Mouse (Mus musculus): ENCODE data around the gene Atp2b1.

Gene Atp2b1

DNA sequence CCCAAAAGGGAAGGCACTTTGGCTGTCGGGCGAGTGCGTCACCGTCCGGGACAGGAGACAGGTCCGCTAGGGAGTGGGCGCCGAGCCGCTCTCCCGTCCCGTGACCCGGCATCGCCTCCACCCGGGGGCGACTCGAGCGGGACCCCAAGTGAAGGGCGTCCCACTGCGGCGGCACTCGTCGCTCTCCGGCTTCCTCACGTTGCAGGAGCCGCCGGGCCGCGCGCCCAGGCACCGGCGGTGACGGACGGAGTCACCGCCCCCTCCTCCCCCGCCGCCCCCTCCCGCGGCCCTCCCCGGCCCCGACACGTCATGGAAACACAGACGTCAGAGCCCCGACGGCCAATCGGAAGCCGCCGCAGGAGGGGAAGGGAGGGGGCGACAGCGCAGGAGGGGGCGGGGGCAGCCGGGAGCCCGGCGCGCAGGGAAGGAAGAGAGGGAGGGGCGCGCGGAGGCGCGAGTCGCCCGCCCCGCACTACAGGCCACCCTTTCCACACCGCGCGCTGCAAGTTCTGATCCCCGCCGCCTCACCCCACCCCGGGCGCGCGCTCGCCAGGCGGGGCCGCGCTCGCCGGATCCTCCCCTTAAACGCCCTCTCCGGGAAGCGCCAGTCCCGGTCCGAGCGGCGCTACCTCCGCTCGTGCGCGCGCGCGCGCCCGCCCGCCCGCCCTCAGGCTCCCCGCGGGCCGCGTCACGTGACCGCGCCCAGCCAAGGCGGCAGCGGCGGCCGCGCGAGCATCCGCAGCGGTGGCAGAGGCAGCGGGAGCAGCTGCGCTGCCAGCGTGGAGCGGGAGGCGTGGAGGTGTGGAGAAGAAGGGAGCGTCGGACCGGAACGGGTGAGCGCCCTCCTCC lies at the start of gene Atp2b1:
Atp2b1 (plus strand) TSS at position 446 of the 849 bp plus-strand sequence.
- no peak for DNase-seq (ENCODE audit: extremely low read depth, low read depth, low spot score)

DNA sequence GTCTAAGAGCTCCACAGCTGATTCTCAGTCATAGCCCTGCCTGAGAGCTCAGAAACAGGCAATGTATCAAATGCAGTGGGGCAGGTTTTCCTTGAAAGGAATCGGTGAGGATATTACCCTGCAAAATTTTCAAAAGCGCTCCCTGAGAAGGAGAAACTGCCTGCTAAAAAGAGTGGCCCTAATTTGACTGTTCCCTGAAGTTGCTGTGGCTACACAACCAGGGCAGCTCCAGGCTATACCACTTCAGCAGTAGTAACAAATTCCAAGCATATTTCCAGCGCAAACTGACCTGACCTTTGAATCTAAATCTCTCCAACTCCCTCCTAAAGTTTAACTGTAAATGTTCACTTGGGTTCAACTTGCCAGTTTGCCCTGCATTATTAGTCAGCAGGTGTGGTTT lies 49.4 kb upstream of the Atp2b1 start:
- DNase-seq (ENCODE audit: extremely low read depth, low read depth, low spot score), result no peak

- no peak for DNase-seq (ENCODE audit: extremely low read depth, low read depth, low spot score)
Measured at GRCm38 (mm10) chr10:98866836-98867370, 47.3 kb upstream of the Atp2b1 start.

GRCm38 (mm10) chr10:98868351-98868908 lies 45.8 kb upstream of the Atp2b1 start:
- DNase-seq (ENCODE audit: extremely low read depth, low read depth, low spot score), result no peak

GRCm38 (mm10) chr10:98877855-98878254 lies 36.4 kb upstream of the Atp2b1 start:
- no peak for DNase-seq (ENCODE audit: extremely low read depth, low read depth, low spot score)

GRCm38 (mm10) chr10:98878636-98879035 lies 35.6 kb upstream of the Atp2b1 start:
- no peak for DNase-seq (ENCODE audit: extremely low read depth, low read depth, low spot score)

- no peak for DNase-seq (ENCODE audit: extremely low read depth, low read depth, low spot score)
Measured at GRCm38 (mm10) chr10:98880057-98880456, 34.1 kb upstream of the Atp2b1 start.

GRCm38 (mm10) chr10:98880711-98881110 lies 33.5 kb upstream of the Atp2b1 start:
- DNase-seq (ENCODE audit: extremely low read depth, low read depth, low spot score), result no peak

- no peak for DNase-seq (ENCODE audit: extremely low read depth, low read depth, low spot score)
Measured at GRCm38 (mm10) chr10:98881492-98881891, 32.7 kb upstream of the Atp2b1 start.

DNA sequence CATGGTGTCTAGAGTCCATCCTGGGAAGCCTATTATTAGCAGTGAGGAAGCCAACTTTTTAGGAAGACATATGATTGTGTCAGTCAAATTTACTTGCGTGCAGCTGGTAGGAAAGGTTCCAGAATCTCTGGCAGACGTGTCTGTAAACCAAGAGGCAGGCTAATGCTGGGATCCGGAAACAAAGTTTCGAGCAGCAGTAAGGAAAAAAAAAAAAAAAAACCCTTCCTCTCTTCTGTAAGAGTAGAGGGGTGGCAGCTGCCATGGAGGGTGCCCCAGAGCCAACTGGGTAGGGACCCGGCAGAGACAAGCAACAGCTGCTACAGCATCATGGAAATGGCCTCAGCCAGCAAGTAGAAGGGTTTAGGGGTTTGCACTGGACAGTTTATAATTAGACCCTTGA lies 31.6 kb upstream of the Atp2b1 start:
- no peak for DNase-seq (ENCODE audit: extremely low read depth, low read depth, low spot score)

DNA sequence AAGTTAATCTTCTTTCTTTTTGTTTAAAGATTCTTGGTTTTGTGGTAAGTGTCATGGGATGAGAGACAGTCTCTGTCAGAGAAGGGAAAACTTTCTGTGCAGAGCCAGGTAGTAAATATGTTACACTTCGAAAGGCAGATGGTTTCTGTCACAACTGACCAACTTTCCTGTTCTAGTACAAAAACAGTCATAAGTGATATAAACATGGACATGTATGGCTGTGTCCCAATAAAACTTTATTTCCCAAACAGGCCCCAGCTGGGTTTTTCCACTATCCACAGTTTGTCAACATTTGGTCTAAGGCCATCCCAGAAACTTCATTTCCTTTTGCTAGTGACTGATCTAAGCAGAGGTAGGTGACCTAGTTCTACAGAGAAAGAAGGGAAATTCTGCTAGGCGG lies 29.8 kb upstream of the Atp2b1 start:
- no peak for DNase-seq (ENCODE audit: extremely low read depth, low read depth, low spot score)

- no peak for DNase-seq (ENCODE audit: extremely low read depth, low read depth, low spot score)
Measured at GRCm38 (mm10) chr10:98886770-98887271, 27.4 kb upstream of the Atp2b1 start.

GRCm38 (mm10) chr10:98891361-98891760 lies 22.8 kb upstream of the Atp2b1 start:
- no peak for DNase-seq (ENCODE audit: extremely low read depth, low read depth, low spot score)

DNA sequence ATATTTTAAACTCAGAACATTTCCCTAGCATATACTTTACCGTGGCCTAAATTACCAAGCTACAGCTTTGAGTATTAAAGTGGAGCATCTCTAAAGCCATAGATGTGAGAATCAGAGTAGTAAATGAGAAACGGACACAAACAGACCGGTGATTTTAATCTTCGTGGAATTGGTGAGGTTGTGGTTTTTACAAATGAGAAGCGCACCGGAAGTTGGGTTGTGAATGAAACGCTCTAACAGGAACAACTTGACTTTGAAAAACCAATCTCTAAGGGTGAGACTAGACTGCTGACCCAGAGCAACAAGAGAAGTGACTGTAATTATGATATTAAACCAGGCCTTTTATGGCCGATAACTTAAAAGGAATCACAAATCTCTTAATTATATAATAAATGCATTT lies 16.7 kb upstream of the Atp2b1 start:
- DNase-seq (ENCODE audit: extremely low read depth, low read depth, low spot score), result no peak

GRCm38 (mm10) chr10:98897913-98898748 lies 16.1 kb upstream of the Atp2b1 start:
- no peak for DNase-seq (ENCODE audit: extremely low read depth, low read depth, low spot score)

GRCm38 (mm10) chr10:98901533-98901932 lies 12.7 kb upstream of the Atp2b1 start:
- DNase-seq (ENCODE audit: extremely low read depth, low read depth, low spot score), result no peak

DNA sequence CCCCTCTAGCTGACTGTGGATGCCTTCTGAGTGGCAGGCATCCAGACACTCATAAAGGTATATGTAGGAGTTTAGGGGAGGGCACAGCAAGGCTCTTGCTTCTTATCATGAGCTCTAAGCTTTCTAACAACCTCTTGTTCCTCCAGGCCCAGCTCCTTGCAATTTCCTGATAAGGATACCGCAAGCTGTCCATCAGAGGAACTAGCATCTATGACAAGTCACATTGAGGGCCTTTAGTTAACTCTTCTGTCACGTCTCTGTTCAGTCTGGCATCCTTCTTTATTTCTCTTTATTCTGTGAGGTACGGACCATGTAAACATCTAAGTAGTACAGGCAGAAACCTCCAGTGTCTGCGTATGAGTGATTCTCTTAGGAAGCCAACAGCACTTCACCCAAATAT lies 8.2 kb upstream of the Atp2b1 start:
- DNase-seq (ENCODE audit: extremely low read depth, low read depth, low spot score), result no peak

DNA sequence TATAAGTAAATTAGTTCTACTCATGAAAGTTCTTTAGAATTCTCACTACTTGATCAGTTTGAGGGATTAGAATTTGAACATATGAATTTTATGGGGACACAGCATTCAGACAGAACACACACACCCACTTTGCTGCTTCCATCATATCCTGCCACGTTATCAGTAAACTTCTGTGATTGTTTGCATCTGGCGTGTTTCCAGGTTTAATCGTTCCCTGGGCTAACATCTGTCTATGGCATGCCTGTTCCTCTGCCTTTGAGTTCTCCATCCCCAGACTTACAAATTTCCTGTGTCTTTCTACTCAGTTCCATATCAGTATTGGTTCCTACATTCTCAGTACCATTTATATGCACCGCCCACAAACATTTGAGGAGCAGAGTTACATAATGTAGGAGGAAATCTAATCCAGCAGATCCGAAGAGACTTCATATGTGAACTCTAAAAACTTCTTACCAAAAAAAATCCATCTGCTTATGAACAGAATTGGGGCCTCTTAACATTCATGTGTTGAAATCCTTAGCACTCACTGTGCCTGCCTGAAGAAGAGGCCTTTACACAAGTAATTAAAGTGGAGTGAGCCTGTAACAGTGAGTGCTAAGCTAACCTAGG lies 7.2 kb upstream of the Atp2b1 start:
- no peak for DNase-seq (ENCODE audit: extremely low read depth, low read depth, low spot score)

DNA sequence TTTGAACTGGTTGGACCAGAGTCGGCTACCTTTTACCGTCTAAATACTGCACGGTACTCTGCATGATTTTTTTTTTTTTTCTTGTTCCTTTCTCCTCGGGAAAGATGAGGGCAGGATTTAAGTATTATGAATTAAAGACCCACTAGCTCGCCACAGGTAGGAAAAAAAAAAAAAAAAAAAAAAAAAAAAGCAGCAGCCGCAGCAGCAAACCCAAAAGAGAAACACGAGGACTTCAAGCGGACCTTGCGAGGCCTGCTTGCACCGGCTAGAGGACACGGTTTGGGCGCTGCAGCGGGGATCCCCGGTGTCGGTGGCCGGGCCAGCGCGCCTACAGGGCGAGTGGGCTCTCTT lies 621 bp upstream of the Atp2b1 start:
- DNase-seq (ENCODE audit: extremely low read depth, low read depth, low spot score), result no peak

GRCm38 (mm10) chr10:98914810-98915241 lies 620 bp downstream of the Atp2b1 start:
- DNase-seq (ENCODE audit: extremely low read depth, low read depth, low spot score), result no peak

GRCm38 (mm10) chr10:98915398-98915931 lies 1.3 kb downstream of the Atp2b1 start:
- no peak for DNase-seq (ENCODE audit: extremely low read depth, low read depth, low spot score)

Data from fat pad, adult 2 months (tissue).